Mouse (Mus musculus) erythroblast, embryonic 14.5 days (primary cell): Measurements from ENCODE around the gene Sec24b.

Experiments
- GATA1 ChIP-seq: IDR thresholded peaks from 2 replicates; pipeline ENCODE4 v1.6.1; 2012; ENCODE audit warnings: low read length, inconsistent platforms, mixed read lengths
- TAL1 ChIP-seq: IDR thresholded peaks from 3 replicates; pipeline ENCODE4 v1.6.1; 2012; ENCODE audit warnings: low read length, inconsistent platforms, mixed read lengths

GRCm38 (mm10) chr3:130040017-130040416 is 21.3 kb downstream of the Sec24b start:
- TF ChIP-seq TAL1 (no peak), GATA1 (no peak)
